Mouse (Mus musculus) kidney, adult 11 months (tissue): ENCODE measurements around the gene Tmem116.
"Not testable (repeated sequence)": the region's sequence is repeated elsewhere in the genome, so short reads cannot be mapped to it uniquely, and the experiment has no call there.

Source experiments
- DNase-seq: peaks from one replicate; pipeline ENCODE4 v3.0.0; 2022

Tmem116 gene

GRCm38 (mm10) chr5:121463601-121464250 lies 12.0 kb downstream of the Tmem116 start:
- DNase-seq = peak; percentile 32

GRCm38 (mm10) chr5:121469566-121469965 lies 17.9 kb downstream of the Tmem116 start:
- DNase-seq = no peak

- DNase-seq = no peak
Observed at GRCm38 (mm10) chr5:121472411-121472810, 20.7 kb downstream of the Tmem116 start.

- DNase-seq = peak; percentile 56
Observed at GRCm38 (mm10) chr5:121474610-121475009, 22.9 kb downstream of the Tmem116 start.

GRCm38 (mm10) chr5:121476040-121476439 lies 24.3 kb downstream of the Tmem116 start:
- no peak for DNase-seq

- no peak for DNase-seq
Observed at GRCm38 (mm10) chr5:121477680-121478079, 26.0 kb downstream of the Tmem116 start.

GRCm38 (mm10) chr5:121484801-121485200 lies 33.1 kb downstream of the Tmem116 start:
- DNase-seq = no peak

- no peak for DNase-seq
Observed at GRCm38 (mm10) chr5:121493305-121493704, 41.6 kb downstream of the Tmem116 start.

GRCm38 (mm10) chr5:121500719-121501118 lies 49.0 kb downstream of the Tmem116 start:
- DNase-seq = no peak

- not testable (repeated sequence) for DNase-seq
Observed at GRCm38 (mm10) chr5:121501424-121501996, 49.8 kb downstream of the Tmem116 start.

- DNase-seq = no peak
Observed at GRCm38 (mm10) chr5:121503231-121503630, 51.5 kb downstream of the Tmem116 start, which contains the start of gene Adam1b. Gene Adam1b, minus strand, starts transcription at chr5:121503435.

GRCm38 (mm10) chr5:121506846-121507245 lies 55.2 kb downstream of the Tmem116 start:
- no peak for DNase-seq

GRCm38 (mm10) chr5:121510009-121510408 lies 58.3 kb downstream of the Tmem116 start:
- no peak for DNase-seq

- DNase-seq = no peak
Observed at GRCm38 (mm10) chr5:121518983-121519382, 67.3 kb downstream of the Tmem116 start.

- not testable (repeated sequence) for DNase-seq
Observed at GRCm38 (mm10) chr5:121519758-121520157, 68.1 kb downstream of the Tmem116 start.

GRCm38 (mm10) chr5:121525774-121526450 lies 74.2 kb downstream of the Tmem116 start:
- DNase-seq = no peak

- no peak for DNase-seq
Observed at GRCm38 (mm10) chr5:121526526-121526925, 74.8 kb downstream of the Tmem116 start.

- no peak for DNase-seq
Observed at GRCm38 (mm10) chr5:121526961-121527360, 75.3 kb downstream of the Tmem116 start.

- DNase-seq = no peak
Observed at GRCm38 (mm10) chr5:121534521-121534920, 82.8 kb downstream of the Tmem116 start.

GRCm38 (mm10) chr5:121535116-121535515 lies 83.4 kb downstream of the Tmem116 start:
- DNase-seq = no peak

GRCm38 (mm10) chr5:121536921-121537555 lies 85.3 kb downstream of the Tmem116 start:
- no peak for DNase-seq

GRCm38 (mm10) chr5:121537588-121537987 lies 85.9 kb downstream of the Tmem116 start:
- DNase-seq = no peak

GRCm38 (mm10) chr5:121540066-121540465 lies 88.4 kb downstream of the Tmem116 start:
- no peak for DNase-seq

GRCm38 (mm10) chr5:121541235-121541634 lies 89.5 kb downstream of the Tmem116 start:
- no peak for DNase-seq
